Mouse (Mus musculus) spleen, adult 2 months (tissue): ENCODE results near the gene Npepps.

Experiments
- CTCF ChIP-seq: fragments of 200-500 bp; IDR thresholded peaks from 2 replicates; pipeline ENCODE4 v1.5.1; 2011; ENCODE audit warnings: mild to moderate bottlenecking, inconsistent platforms; ENCODE audit not compliant: insufficient read depth, insufficient read length, insufficient replicate concordance; ENCODE audit errors: extremely low read depth
- POLR2A ChIP-seq: fragments of 200-500 bp; IDR thresholded peaks from 2 replicates; pipeline ENCODE4 v1.6.1; 2011; ENCODE audit warnings: low read depth, low read length, inconsistent platforms

- TF ChIP-seq CTCF (no peak), POLR2A (no peak)
Measured at GRCm38 (mm10) chr11:97156999-97157398, 123.4 kb downstream of the Npepps start.
